Mouse (Mus musculus): ENCODE measurements around the gene Rps5. TPM values are rescaled to one million over a fixed set of nuclear protein-coding genes. Genes with fewer than 3 reads are reported as not detected.

Gene Rps5
- total RNA-seq, 1 experiment from 2014 or later = 425 TPM

DNA sequence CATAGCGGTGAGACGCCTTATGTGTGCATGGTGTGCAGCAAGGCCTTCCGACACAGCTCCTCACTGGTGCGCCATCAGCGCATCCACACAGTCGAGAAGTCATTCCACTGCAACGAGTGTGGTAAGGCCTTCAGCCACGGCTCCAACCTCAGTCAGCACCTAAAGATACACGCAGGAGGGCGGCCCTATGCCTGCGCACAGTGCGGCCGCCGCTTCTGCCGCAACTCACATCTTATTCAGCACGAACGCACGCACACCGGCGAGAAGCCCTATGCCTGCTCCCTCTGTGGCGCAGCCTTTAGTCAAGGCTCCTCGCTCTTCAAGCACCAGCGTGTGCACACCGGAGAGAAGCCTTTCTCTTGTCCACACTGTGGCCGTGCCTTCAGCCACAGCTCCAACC is 48.8 kb downstream of the Rps5 start:
- no peak for ATAC-seq (ENCODE audit: extremely low read depth, insufficient number of reproducible peaks, low FRiP score, poor library complexity, severe bottlenecking)

Other genes starting within 250 kb of the Rps5 start
- gene Vmn2r55, start 237.3 kb upstream of the Rps5 start, total RNA-seq (2017) = not detected in 2 replicates
- not detected in 2 replicates for gene Vmn2r56, start 187.3 kb upstream of the Rps5 start, total RNA-seq (2017)
- 0.98 and 2.9 TPM in 2 replicates for gene Zscan18, start 118.7 kb upstream of the Rps5 start, total RNA-seq (2017)
- gene Zfp329, start 103.4 kb upstream of the Rps5 start, total RNA-seq (2017) = 24.2 and 29.3 TPM in 2 replicates
- 112 and 114 TPM in 2 replicates for gene Zfp110, start 87.5 kb upstream of the Rps5 start, total RNA-seq (2017)
- gene Zfp128, start 41.1 kb upstream of the Rps5 start, total RNA-seq (2017) = 2.9 and 4.8 TPM in 2 replicates
- gene Zscan22, start 24.5 kb upstream of the Rps5 start, total RNA-seq (2017) = 3.6 and 5.9 TPM in 2 replicates
- gene Rnf225, start 5.1 kb downstream of the Rps5 start, total RNA-seq (2017) = 1.2 and 1.7 TPM in 2 replicates
- gene Zfp324, start 43.5 kb downstream of the Rps5 start, total RNA-seq (2017) = 5.0 and 5.5 TPM in 2 replicates
- 5.1 and 7.4 TPM in 2 replicates for gene Zfp446, start 55.6 kb downstream of the Rps5 start, total RNA-seq (2017)
- 0.81 TPM in 1 of 2 replicates, not detected in the other for gene Slc27a5, start 75.9 kb downstream of the Rps5 start, total RNA-seq (2017)
- 194 and 199 TPM in 2 replicates for gene Trim28, start 76.8 kb downstream of the Rps5 start, total RNA-seq (2017)
- gene Zbtb45, start 87.7 kb downstream of the Rps5 start, total RNA-seq (2017) = 1.1 and 3.6 TPM in 2 replicates
- gene Chmp2a, start 112.5 kb downstream of the Rps5 start, total RNA-seq (2017) = 199 and 209 TPM in 2 replicates
- gene Ube2m, start 116.0 kb downstream of the Rps5 start, total RNA-seq (2017) = 75.1 and 83.5 TPM in 2 replicates
- gene Mzf1, start 132.5 kb downstream of the Rps5 start, total RNA-seq (2017) = 0.70 and 1.1 TPM in 2 replicates
- gene Vmn1r85, start 172.9 kb downstream of the Rps5 start, total RNA-seq (2017) = not detected in 2 replicates
- gene Vmn1r86, start 197.6 kb downstream of the Rps5 start, total RNA-seq (2017) = not detected in 2 replicates
- not detected in 2 replicates for gene Vmn1r87, start 217.9 kb downstream of the Rps5 start, total RNA-seq (2017)
- gene Vmn1r88, start 237.3 kb downstream of the Rps5 start, total RNA-seq (2017) = 0.58 TPM in 1 of 2 replicates, not detected in the other

All from neutrophil, adult 5-6 weeks (primary cell).